Mouse (Mus musculus): ENCODE measurements around the gene Cars2. TPM values are rescaled to one million over a fixed set of nuclear protein-coding genes. Genes with fewer than 3 reads are reported as not detected.
"Not testable (repeated sequence)": the region's sequence is repeated elsewhere in the genome, so short reads cannot be mapped to it uniquely, and the experiment has no call there.

Gene Cars2
- polyA plus RNA-seq, 1 experiment from 2014 or later: 21.6 TPM

GRCm38 (mm10) chr8:11555720-11556591 is 5.4 kb upstream of the Cars2 start:
- peak; percentile 91 for ATAC-seq (ENCODE audit: insufficient number of reproducible peaks, insufficient read depth, low FRiP score, low TSS enrichment)
- peak overlapping the region; percentile 93 for H3K4me3 ChIP-seq
- peak overlapping the region; percentile 99 for H3K27ac ChIP-seq
- no peaks in the 10 kb centered on the region for H3K36me3 ChIP-seq
- no peaks in the 10 kb centered on the region for H3K27me3 ChIP-seq
- no peaks in the 10 kb centered on the region for H3K9me3 ChIP-seq
- peak overlapping the region; percentile 64 for H3K4me2 ChIP-seq (replicated peaks)
- peaks cover 17% of the 10 kb centered on the region for H3K4me1 ChIP-seq
- 1% methylated on average over 94 of the region's 103 CpGs for WGBS
- peak overlapping the region; percentile 96 for H3K9ac ChIP-seq

GRCm38 (mm10) chr8:11554799-11555719 is 4.5 kb upstream of the Cars2 start, which contains the start of gene Ing1:
Gene Ing1, plus strand, starts transcription at chr8:11555571.
- Histone ChIP-seq H3K9me3 (no peaks in the 10 kb centered on the region), H3K4me2 (replicated peaks) (peak within 1 kb of the TSS; percentile 64), H3K36me3 (no peaks in the 10 kb centered on the region), H3K9ac (peak within 1 kb of the TSS; percentile 96), H3K27ac (peak within 1 kb of the TSS; percentile 99), H3K27me3 (no peaks in the 10 kb centered on the region), H3K4me3 (peak within 1 kb of the TSS; percentile 93), H3K4me1 (peaks cover 20% of the 10 kb centered on the region)
- peak; percentile 74 for ATAC-seq (ENCODE audit: insufficient number of reproducible peaks, insufficient read depth, low FRiP score, low TSS enrichment)
- WGBS: 1% methylated on average over 52 of the region's 52 CpGs

- no peaks in the 10 kb centered on the region for H3K36me3 ChIP-seq
- no peaks in the 10 kb centered on the region for H3K27me3 ChIP-seq
- H3K9me3 ChIP-seq: no peaks in the 10 kb centered on the region
- no peak overlapping the region for H3K9ac ChIP-seq
- H3K4me3 ChIP-seq: no peak overlapping the region
- H3K4me1 ChIP-seq: peaks cover 15% of the 10 kb centered on the region; the same call in 1 of the 2 replicates
- no peak for ATAC-seq (ENCODE audit: insufficient number of reproducible peaks, insufficient read depth, low FRiP score, low TSS enrichment)
- no peak overlapping the region for H3K4me2 ChIP-seq (replicated peaks)
- H3K27ac ChIP-seq: no peak overlapping the region
- 72% methylated on average over 10 of the region's 10 CpGs for WGBS
Observed at GRCm38 (mm10) chr8:11552390-11552789, 1.8 kb upstream of the Cars2 start.

- WGBS: 86% methylated on average over 4 of the region's 4 CpGs
- H3K9me3 ChIP-seq; ATAC-seq (ENCODE audit: insufficient number of reproducible peaks, insufficient read depth, low FRiP score, low TSS enrichment); H3K9ac ChIP-seq; H3K36me3 ChIP-seq; H3K27ac ChIP-seq; H3K27me3 ChIP-seq; H3K4me2 ChIP-seq (replicated peaks); H3K4me3 ChIP-seq: not testable (repeated sequence)
- peaks cover 15% of the 10 kb centered on the region; the same call in 1 of the 2 replicates for H3K4me1 ChIP-seq
Observed at GRCm38 (mm10) chr8:11551497-11551896, 914 bp upstream of the Cars2 start.

GRCm38 (mm10) chr8:11549706-11550105 is 877 bp downstream of the Cars2 start:
- H3K9me3 ChIP-seq: no peaks in the 10 kb centered on the region
- peaks cover 14% of the 10 kb centered on the region; the same call in 1 of the 2 replicates for H3K4me1 ChIP-seq
- no peaks in the 10 kb centered on the region for H3K27me3 ChIP-seq
- 18% methylated on average over 7 of the region's 7 CpGs for WGBS
- peak overlapping the region; percentile 76 for H3K4me3 ChIP-seq
- no peak overlapping the region for H3K9ac ChIP-seq
- H3K4me2 ChIP-seq (replicated peaks): peak overlapping the region; percentile 64
- H3K27ac ChIP-seq: peak overlapping the region; percentile 88; the same call in 1 of the 2 replicates
- H3K36me3 ChIP-seq: peaks cover 12% of the 10 kb centered on the region; the same call in 1 of the 2 replicates
- no peak for ATAC-seq (ENCODE audit: insufficient number of reproducible peaks, insufficient read depth, low FRiP score, low TSS enrichment)

GRCm38 (mm10) chr8:11547063-11547462 is 3.5 kb downstream of the Cars2 start:
- 66% methylated on average over 6 of the region's 6 CpGs for WGBS
- ATAC-seq (ENCODE audit: insufficient number of reproducible peaks, insufficient read depth, low FRiP score, low TSS enrichment): no peak
- Histone ChIP-seq H3K27ac (no peak overlapping the region), H3K9ac (no peak overlapping the region; the same call in 1 of the 2 replicates), H3K9me3 (no peaks in the 10 kb centered on the region), H3K27me3 (no peaks in the 10 kb centered on the region), H3K4me2 (replicated peaks) (no peak overlapping the region), H3K36me3 (peaks cover 15% of the 10 kb centered on the region), H3K4me3 (no peak overlapping the region), H3K4me1 (peaks cover 9% of the 10 kb centered on the region; the same call in 1 of the 2 replicates)

GRCm38 (mm10) chr8:11544386-11544785 is 6.2 kb downstream of the Cars2 start:
- WGBS: 48% methylated on average over 3 of the region's 3 CpGs
- H3K4me2 ChIP-seq (replicated peaks): no peak overlapping the region
- H3K9me3 ChIP-seq: no peaks in the 10 kb centered on the region
- no peak for ATAC-seq (ENCODE audit: insufficient number of reproducible peaks, insufficient read depth, low FRiP score, low TSS enrichment)
- no peaks in the 10 kb centered on the region for H3K4me1 ChIP-seq
- no peaks in the 10 kb centered on the region for H3K27me3 ChIP-seq
- no peak overlapping the region for H3K9ac ChIP-seq
- no peak overlapping the region for H3K27ac ChIP-seq
- no peak overlapping the region for H3K4me3 ChIP-seq
- H3K36me3 ChIP-seq: peaks cover 37% of the 10 kb centered on the region

GRCm38 (mm10) chr8:11542866-11543265 is 7.7 kb downstream of the Cars2 start:
- Histone ChIP-seq H3K27ac (no peak overlapping the region), H3K4me1 (no peaks in the 10 kb centered on the region), H3K36me3 (peaks cover 44% of the 10 kb centered on the region), H3K4me3 (no peak overlapping the region), H3K9ac (no peak overlapping the region), H3K27me3 (no peaks in the 10 kb centered on the region), H3K4me2 (replicated peaks) (no peak overlapping the region), H3K9me3 (no peaks in the 10 kb centered on the region)
- 83% methylated on average over 4 of the region's 4 CpGs for WGBS
- ATAC-seq (ENCODE audit: insufficient number of reproducible peaks, insufficient read depth, low FRiP score, low TSS enrichment): no peak

GRCm38 (mm10) chr8:11542031-11542430 is 8.6 kb downstream of the Cars2 start:
- Histone ChIP-seq H3K27ac (no peak overlapping the region), H3K9ac (no peak overlapping the region), H3K4me3 (no peak overlapping the region), H3K36me3 (peaks cover 46% of the 10 kb centered on the region), H3K4me2 (replicated peaks) (no peak overlapping the region), H3K4me1 (no peaks in the 10 kb centered on the region), H3K9me3 (no peaks in the 10 kb centered on the region), H3K27me3 (no peaks in the 10 kb centered on the region)
- WGBS: 90% methylated on average over 12 of the region's 12 CpGs
- ATAC-seq (ENCODE audit: insufficient number of reproducible peaks, insufficient read depth, low FRiP score, low TSS enrichment): no peak

- Histone ChIP-seq H3K4me2 (replicated peaks) (no peak overlapping the region), H3K4me3 (no peak overlapping the region), H3K4me1 (no peaks in the 10 kb centered on the region), H3K27me3 (no peaks in the 10 kb centered on the region), H3K9ac (no peak overlapping the region), H3K9me3 (no peaks in the 10 kb centered on the region), H3K36me3 (peaks cover 40% of the 10 kb centered on the region), H3K27ac (no peak overlapping the region)
- no peak for ATAC-seq (ENCODE audit: insufficient number of reproducible peaks, insufficient read depth, low FRiP score, low TSS enrichment)
- 95% methylated on average over 8 of the region's 8 CpGs for WGBS
Observed at GRCm38 (mm10) chr8:11540182-11540581, 10.4 kb downstream of the Cars2 start.

- Histone ChIP-seq H3K9me3 (no peaks in the 10 kb centered on the region), H3K4me2 (replicated peaks) (no peak overlapping the region), H3K36me3 (peaks cover 43% of the 10 kb centered on the region), H3K27me3 (no peaks in the 10 kb centered on the region), H3K4me3 (no peak overlapping the region), H3K9ac (no peak overlapping the region), H3K4me1 (no peaks in the 10 kb centered on the region), H3K27ac (no peak overlapping the region)
- no peak for ATAC-seq (ENCODE audit: insufficient number of reproducible peaks, insufficient read depth, low FRiP score, low TSS enrichment)
- WGBS: 95% methylated on average over 4 of the region's 4 CpGs
Observed at GRCm38 (mm10) chr8:11539049-11539448, 11.5 kb downstream of the Cars2 start.
